Mouse (Mus musculus): ENCODE data around the gene 4930519G04Rik. TPM values are rescaled to one million over a fixed set of nuclear protein-coding genes. Genes with fewer than 3 reads are reported as not detected.

Gene 4930519G04Rik
- polyA plus RNA-seq, 1 experiment from 2014 or later = not detected

Small RNAs within 50 kb of the gene (microRNA-seq; reads per million reads assigned to microRNA genes)
- 21.1 reads per million, percentile 34 among the genes with 10 or more reads in this experiment for gene Mir6240

Other genes starting within 250 kb of the 4930519G04Rik start
- 0.17 and 0.23 TPM in 2 replicates for gene Trpv4, start 195.2 kb upstream of the 4930519G04Rik start, polyA plus RNA-seq (2015; fragmentation: Nextera tagmentation; extraction: Ambion mirVana)
- 36.1 and 41.7 TPM in 2 replicates for gene Gltp, start 162.7 kb upstream of the 4930519G04Rik start, polyA plus RNA-seq (2015; fragmentation: Nextera tagmentation; extraction: Ambion mirVana)
- 4.4 and 4.8 TPM in 2 replicates for gene Tchp, start 145.9 kb upstream of the 4930519G04Rik start, polyA plus RNA-seq (2015; fragmentation: Nextera tagmentation; extraction: Ambion mirVana)
- gene Ankrd13a, start 79.0 kb upstream of the 4930519G04Rik start, polyA plus RNA-seq (2015; fragmentation: Nextera tagmentation; extraction: Ambion mirVana) = 43.3 and 49.0 TPM in 2 replicates
- 14.8 and 16.3 TPM in 2 replicates for gene Git2, start 78.1 kb upstream of the 4930519G04Rik start, polyA plus RNA-seq (2015; fragmentation: Nextera tagmentation; extraction: Ambion mirVana)
- gene 1500011B03Rik, start 30.2 kb upstream of the 4930519G04Rik start, polyA plus RNA-seq (2015; fragmentation: Nextera tagmentation; extraction: Ambion mirVana) = 31.0 and 32.0 TPM in 2 replicates
- gene Gm9936, start 5.0 kb downstream of the 4930519G04Rik start, polyA plus RNA-seq (2015; fragmentation: Nextera tagmentation; extraction: Ambion mirVana) = not detected in 2 replicates
- gene Oasl2, start 43.3 kb downstream of the 4930519G04Rik start, polyA plus RNA-seq (2015; fragmentation: Nextera tagmentation; extraction: Ambion mirVana) = 3.1 and 3.4 TPM in 2 replicates
- gene Oasl1, start 69.6 kb downstream of the 4930519G04Rik start, polyA plus RNA-seq (2015; fragmentation: Nextera tagmentation; extraction: Ambion mirVana) = 0.52 and 0.54 TPM in 2 replicates
- gene 2210016L21Rik, start 88.5 kb downstream of the 4930519G04Rik start, polyA plus RNA-seq (2015; fragmentation: Nextera tagmentation; extraction: Ambion mirVana) = 22.2 and 24.6 TPM in 2 replicates
- gene Hnf1a, start 117.4 kb downstream of the 4930519G04Rik start, polyA plus RNA-seq (2015; fragmentation: Nextera tagmentation; extraction: Ambion mirVana) = 2.4 and 2.9 TPM in 2 replicates
- 4.2 and 4.7 TPM in 2 replicates for gene Sppl3, start 157.5 kb downstream of the 4930519G04Rik start, polyA plus RNA-seq (2015; fragmentation: Nextera tagmentation; extraction: Ambion mirVana)
- 11.1 and 12.0 TPM in 2 replicates for gene Gm10401, start 244.6 kb downstream of the 4930519G04Rik start, polyA plus RNA-seq (2015; fragmentation: Nextera tagmentation; extraction: Ambion mirVana)